ENCODE assay signal across 35 mouse cellular contexts in the genomic region with DNA sequence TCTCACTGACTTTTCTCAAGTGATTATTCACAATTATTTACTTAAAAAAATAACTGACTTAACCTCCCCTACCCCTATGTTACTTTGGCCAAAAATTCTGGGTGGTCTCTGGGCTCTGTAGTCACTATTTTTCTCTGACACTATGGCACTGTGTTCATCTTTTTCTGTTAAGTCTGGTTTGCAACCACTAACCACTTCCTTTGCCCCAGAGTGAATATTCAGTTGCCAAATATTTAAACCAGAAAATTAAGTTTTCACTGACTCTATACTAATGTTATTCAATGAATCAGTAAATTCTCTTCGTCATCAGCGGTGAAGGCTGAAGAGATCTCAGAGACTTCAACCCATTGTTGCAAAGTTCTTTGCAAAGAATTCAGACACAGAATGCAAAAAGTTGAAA. TPM values are rescaled to one million over a fixed set of nuclear protein-coding genes. Genes with fewer than 3 reads are reported as not detected.
DNase-seq lines count a peak whose midpoint lies in the region; ATAC-seq lines count a peak whose summit lies in the region.
"Had no signal": no experiment of that assay in that cellular context is flagged by ENCODE, and none has a peak within 500 bp of the region (broad histone marks: within the 10 kb centered on the region; RNA-seq: fewer than 3 reads in every experiment).

No protein-coding gene starts in this region.

- H3K4me3 ChIP-seq in midbrain, embryonic 11.5 days (ENCODE audit: low read depth, low read length), result no peak overlapping the region
- H3K4me3 ChIP-seq in midbrain, embryonic 16.5 days (ENCODE audit: low read depth, low read length), result no peak overlapping the region
- H3K4me3 ChIP-seq: embryonic facial prominence, embryonic 10.5 days; embryonic facial prominence, embryonic 13.5 days; erythroblast, embryonic 14.5 days; forebrain, embryonic 12.5 days; gastrocnemius, adult 2 months; heart, embryonic 12.5 days; heart, embryonic 15.5 days had no signal

- H3K27ac ChIP-seq in midbrain, embryonic 11.5 days (ENCODE audit: low read depth, low read length), result no peak overlapping the region
- H3K27ac ChIP-seq in midbrain, embryonic 16.5 days (ENCODE audit: low read length), result no peak overlapping the region
- H3K27ac ChIP-seq: embryonic facial prominence, embryonic 10.5 days; embryonic facial prominence, embryonic 13.5 days; forebrain, embryonic 12.5 days; gastrocnemius, adult 2 months; heart, embryonic 15.5 days; hindbrain, embryonic 14.5 days; hindbrain, postnatal 0 days had no signal

- ATAC-seq in midbrain, embryonic 11.5 days (ENCODE audit: low FRiP score), result no peak
- ATAC-seq in midbrain, embryonic 16.5 days, result no peak
- ATAC-seq in hematopoietic stem cell, adult 5-6 weeks (replicated peaks in 1 of 2; ENCODE audit: insufficient read depth in 1 of 2, low FRiP score in 2 of 2, low TSS enrichment in 1 of 2, low read depth in 1 of 2, poor library complexity in 2 of 2, severe bottlenecking in 2 of 2), result peak; percentile 67 to 72; a peak in 1 of 4 replicates
- ATAC-seq in megakaryocyte progenitor cell, adult 5-6 weeks (replicated peaks; ENCODE audit: poor library complexity), result peak; percentile 40
- ATAC-seq: forebrain, embryonic 16.5 days; hindbrain, postnatal 0 days had no signal

- no peaks in the 10 kb centered on the region for H3K27me3 ChIP-seq in midbrain, embryonic 11.5 days (ENCODE audit: control insufficient read depth, insufficient read depth, low read length)
- H3K27me3 ChIP-seq in midbrain, embryonic 16.5 days (ENCODE audit: control insufficient read depth, insufficient read depth, low read depth, low read length), result no peaks in the 10 kb centered on the region
- H3K27me3 ChIP-seq: CH12.LX; embryonic facial prominence, embryonic 13.5 days; forebrain, embryonic 12.5 days; heart, embryonic 12.5 days; heart, embryonic 15.5 days had no signal

- WGBS in midbrain, embryonic 11.5 days, result 96% methylated on average over 2 of the region's 2 CpGs
- 98% methylated on average over 2 of the region's 2 CpGs for WGBS in midbrain, embryonic 16.5 days

- DNase-seq in midbrain, embryonic 11.5 days (ENCODE audit: low spot score, missing footprints), result peak; percentile 14
- DNase-seq in layer of hippocampus, adult 11-12 months (ENCODE audit: low spot score), result no peak
- DNase-seq in thymus, adult 18-20 months, result no peak
- DNase-seq: adrenal gland, adult 8-10 months; adrenal gland, postnatal 36 days; B cell, adult 2 months; cerebellum, adult 2 months; cerebellum, adult 9-11 months; cerebellum, postnatal 25 days; embryo, embryonic 11 days; gastrocnemius, adult 2 months; gastrocnemius, postnatal 14 days; heart, adult 18-20 months; heart, postnatal 10 days; heart, postnatal 36 days; kidney, adult 11 months had no signal

- no peaks in the 10 kb centered on the region for H3K36me3 ChIP-seq in midbrain, embryonic 11.5 days (ENCODE audit: control insufficient read depth, insufficient read depth, low read length)
- H3K36me3 ChIP-seq in midbrain, embryonic 16.5 days (ENCODE audit: control insufficient read depth, insufficient read depth, low read length), result no peaks in the 10 kb centered on the region
- H3K36me3 ChIP-seq: embryonic facial prominence, embryonic 10.5 days; embryonic facial prominence, embryonic 13.5 days; forebrain, embryonic 12.5 days; G1E; heart, embryonic 12.5 days; heart, embryonic 15.5 days had no signal

- H3K4me1 ChIP-seq in midbrain, embryonic 11.5 days (ENCODE audit: control insufficient read depth, insufficient read depth, low read length), result no peaks in the 10 kb centered on the region
- no peaks in the 10 kb centered on the region for H3K4me1 ChIP-seq in midbrain, embryonic 16.5 days (ENCODE audit: control insufficient read depth, insufficient read depth, low read length)
- H3K4me1 ChIP-seq: embryonic facial prominence, embryonic 10.5 days; embryonic facial prominence, embryonic 13.5 days; forebrain, embryonic 12.5 days; heart, embryonic 12.5 days; heart, embryonic 15.5 days had no signal

- H3K4me2 ChIP-seq in midbrain, embryonic 11.5 days, result no peak overlapping the region
- H3K4me2 ChIP-seq in midbrain, embryonic 16.5 days (ENCODE audit: low read length), result no peak overlapping the region
- H3K4me2 ChIP-seq: embryonic facial prominence, embryonic 13.5 days; forebrain, embryonic 12.5 days; heart, embryonic 12.5 days; heart, embryonic 15.5 days; hindbrain, embryonic 14.5 days had no signal

- no peak overlapping the region for H3K9ac ChIP-seq in midbrain, embryonic 11.5 days (ENCODE audit: low read length)
- no peak overlapping the region for H3K9ac ChIP-seq in midbrain, embryonic 16.5 days (ENCODE audit: low read depth, low read length)
- H3K9ac ChIP-seq: embryonic facial prominence, embryonic 13.5 days; forebrain, embryonic 12.5 days; heart, embryonic 12.5 days; heart, embryonic 15.5 days; hindbrain, embryonic 14.5 days had no signal

- no peaks in the 10 kb centered on the region for H3K9me3 ChIP-seq in midbrain, embryonic 11.5 days (ENCODE audit: control insufficient read depth, low read length)
- no peaks in the 10 kb centered on the region for H3K9me3 ChIP-seq in midbrain, embryonic 16.5 days (replicated peaks; ENCODE audit: control insufficient read depth, low read length, poor library complexity, severe bottlenecking)
- H3K9me3 ChIP-seq: embryonic facial prominence, embryonic 10.5 days; embryonic facial prominence, embryonic 13.5 days; forebrain, embryonic 12.5 days; heart, embryonic 12.5 days; heart, embryonic 15.5 days had no signal

RNA-seq across cellular contexts. Expression of gene Clec12a, which starts 13.3 kb away (rescaled TPM):
- polyA plus RNA-seq in midbrain, embryonic 11.5 days (2014; fragmentation: Nextera tagmentation; extraction: Ambion mirVana), result 0.10 and 0.30 TPM in 2 replicates
- 0.28 and 0.40 TPM in 2 replicates for polyA plus RNA-seq in midbrain, embryonic 16.5 days (2015; fragmentation: Nextera tagmentation; extraction: Ambion mirVana)
- 85.2 and 94.1 TPM in 2 replicates for total RNA-seq in hematopoietic stem cell, adult 5-6 weeks (2017)
- 726 and 820 TPM in 2 replicates for total RNA-seq in megakaryocyte progenitor cell, adult 5-6 weeks (2015)
- total RNA-seq in megakaryocyte progenitor cell, adult 5-6 weeks (2017), result 640 and 745 TPM in 2 replicates
- total RNA-seq: hindbrain, postnatal 0 days had no signal
- polyA plus RNA-seq: erythroblast, embryonic 14.5 days; G1E had no signal

RNA-seq across cellular contexts. Expression of gene 4922502D21Rik, which starts 24.2 kb away (rescaled TPM):
- polyA plus RNA-seq in midbrain, embryonic 11.5 days (2014; fragmentation: Nextera tagmentation; extraction: Ambion mirVana), result not detected in 2 replicates
- polyA plus RNA-seq in midbrain, embryonic 16.5 days (2015; fragmentation: Nextera tagmentation; extraction: Ambion mirVana), result not detected in 2 replicates
- total RNA-seq in hematopoietic stem cell, adult 5-6 weeks (2017), result not detected in 2 replicates
- 0.42 TPM in 1 of 2 replicates, not detected in the other for total RNA-seq in megakaryocyte progenitor cell, adult 5-6 weeks (2015)
- 0.34 TPM in 1 of 2 replicates, not detected in the other for total RNA-seq in megakaryocyte progenitor cell, adult 5-6 weeks (2017)
- total RNA-seq: adrenal gland, adult 8-10 months; adrenal gland, postnatal 36 days; G1E; gastrocnemius, adult 2 months; gastrocnemius, postnatal 14 days; gastrocnemius, postnatal 4 days; heart, adult 18-20 months; heart, postnatal 10 days; heart, postnatal 36 days; hindbrain, postnatal 0 days had no signal
- polyA plus RNA-seq: cerebellum, adult 2 months; cortical plate, adult 2 months; embryonic facial prominence, embryonic 10.5 days; erythroblast, embryonic 14.5 days; forebrain, embryonic 12.5 days; forebrain, embryonic 16.5 days; frontal cortex, adult 2 months; G1E; heart, embryonic 12.5 days; heart, embryonic 15.5 days; hindbrain, embryonic 11.5 days; hindbrain, postnatal 0 days; intestine, embryonic 14.5 days had no signal

RNA-seq across cellular contexts. Expression of gene Clec12b, which starts 29.9 kb away (rescaled TPM):
- polyA plus RNA-seq in midbrain, embryonic 11.5 days (2014; fragmentation: Nextera tagmentation; extraction: Ambion mirVana), result not detected in 2 replicates
- 0.45 TPM in 1 of 2 replicates, not detected in the other for polyA plus RNA-seq in midbrain, embryonic 16.5 days (2015; fragmentation: Nextera tagmentation; extraction: Ambion mirVana)
- 0.25 TPM in 1 of 2 replicates, not detected in the other for total RNA-seq in hematopoietic stem cell, adult 5-6 weeks (2017)
- not detected in 2 replicates for total RNA-seq in megakaryocyte progenitor cell, adult 5-6 weeks (2015)
- not detected in 2 replicates for total RNA-seq in megakaryocyte progenitor cell, adult 5-6 weeks (2017)
- total RNA-seq: adrenal gland, postnatal 36 days; CH12.LX; gastrocnemius, adult 2 months; gastrocnemius, postnatal 14 days; heart, adult 18-20 months; heart, postnatal 10 days had no signal
- polyA plus RNA-seq: embryonic facial prominence, embryonic 10.5 days; embryonic facial prominence, embryonic 13.5 days; erythroblast, embryonic 14.5 days; forebrain, embryonic 12.5 days; forebrain, embryonic 16.5 days; G1E; hindbrain, embryonic 11.5 days; intestine, embryonic 14.5 days had no signal

RNA-seq across cellular contexts. Expression of gene Clec1b, which starts 41.3 kb away (rescaled TPM):
- 10.5 and 11.3 TPM in 2 replicates for polyA plus RNA-seq in midbrain, embryonic 11.5 days (2014; fragmentation: Nextera tagmentation; extraction: Ambion mirVana)
- 0.34 and 0.65 TPM in 2 replicates for polyA plus RNA-seq in midbrain, embryonic 16.5 days (2015; fragmentation: Nextera tagmentation; extraction: Ambion mirVana)
- 1.6 and 6.3 TPM in 2 replicates for total RNA-seq in hematopoietic stem cell, adult 5-6 weeks (2017)
- 0.17 and 0.22 TPM in 2 replicates for total RNA-seq in megakaryocyte progenitor cell, adult 5-6 weeks (2015)
- 0.17 and 0.42 TPM in 2 replicates for total RNA-seq in megakaryocyte progenitor cell, adult 5-6 weeks (2017)
- total RNA-seq: CH12.LX had no signal
- polyA plus RNA-seq: erythroblast, embryonic 14.5 days; frontal cortex, adult 2 months; G1E had no signal

RNA-seq across cellular contexts. Expression of gene Clec9a, which starts 52.9 kb away (rescaled TPM):
- polyA plus RNA-seq in midbrain, embryonic 11.5 days (2014; fragmentation: Nextera tagmentation; extraction: Ambion mirVana), result 0.23 and 0.26 TPM in 2 replicates
- polyA plus RNA-seq in midbrain, embryonic 16.5 days (2015; fragmentation: Nextera tagmentation; extraction: Ambion mirVana), result 0.45 and 0.47 TPM in 2 replicates
- 0.50 and 1.0 TPM in 2 replicates for total RNA-seq in hematopoietic stem cell, adult 5-6 weeks (2017)
- total RNA-seq in megakaryocyte progenitor cell, adult 5-6 weeks (2015), result 5.2 and 6.3 TPM in 2 replicates
- 2.0 and 3.4 TPM in 2 replicates for total RNA-seq in megakaryocyte progenitor cell, adult 5-6 weeks (2017)
- total RNA-seq: CH12.LX; gastrocnemius, adult 2 months; gastrocnemius, postnatal 14 days; gastrocnemius, postnatal 4 days; hindbrain, postnatal 0 days had no signal
- polyA plus RNA-seq: cerebellum, adult 2 months; cortical plate, adult 2 months; erythroblast, embryonic 14.5 days; frontal cortex, adult 2 months; G1E had no signal

Comparison
In these comparisons a context has a peak if more than half of its experiments do, and no peak if none do; other contexts are left out.
1. ATAC-seq: peak in hematopoietic stem cell, adult 5-6 weeks (2 of 2) and megakaryocyte progenitor cell, adult 5-6 weeks (single experiment); none in midbrain, embryonic 11.5 days (single experiment) and midbrain, embryonic 16.5 days (single experiment).